Mouse (Mus musculus) brain, embryonic 14.5 days (tissue): ENCODE results near the gene Rassf5.

Experiments used
- CTCF ChIP-seq: fragments of 200-500 bp; IDR thresholded peaks from 2 replicates; pipeline ENCODE4 v1.5.1; 2012; ENCODE audit warnings: inconsistent platforms, mild to moderate bottlenecking, moderate library complexity, borderline replicate concordance; ENCODE audit not compliant: insufficient read depth, insufficient read length; ENCODE audit errors: extremely low read depth
- POLR2A ChIP-seq: fragments of 200-500 bp; IDR thresholded peaks from 2 replicates; pipeline ENCODE4 v1.6.1; 2012; ENCODE audit warnings: mild to moderate bottlenecking, inconsistent platforms, borderline replicate concordance; ENCODE audit not compliant: poor library complexity, insufficient read depth, insufficient read length, severe bottlenecking; ENCODE audit errors: extremely low read depth

DNA sequence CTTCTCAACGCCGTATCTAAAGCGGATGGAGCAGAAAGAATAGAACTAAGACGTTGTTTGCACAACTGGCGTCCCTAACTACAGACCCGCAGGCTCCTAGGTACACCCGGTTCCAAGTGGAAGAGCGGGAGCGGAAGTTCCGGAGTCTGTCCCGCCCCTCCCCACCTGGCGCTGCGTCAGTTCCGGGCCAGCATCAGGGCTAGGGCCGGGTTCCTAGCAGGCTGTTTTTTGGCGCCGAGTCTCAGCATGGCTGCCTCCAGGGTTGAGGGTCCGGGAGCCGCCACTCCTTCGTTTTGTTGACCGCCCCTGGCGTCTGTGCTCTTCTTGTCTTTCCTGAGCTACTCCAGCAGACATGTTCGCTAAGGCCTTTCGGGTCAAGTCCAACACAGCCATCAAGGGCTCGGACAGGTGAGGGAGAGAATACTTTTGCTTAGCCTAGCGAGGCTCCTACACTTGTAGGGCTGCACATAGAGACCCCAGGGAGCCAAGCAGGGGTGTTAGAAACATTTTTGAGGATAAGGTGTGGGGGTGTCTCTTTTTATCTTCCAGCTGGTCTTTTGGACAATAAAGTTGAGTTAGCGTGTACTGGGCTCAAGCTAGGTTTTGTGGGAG is 91.9 kb downstream of the Rassf5 start, which contains the start of gene Eif2d:
- TF ChIP-seq CTCF (no peak), POLR2A (peak; percentile 51; the same call in 1 of the 2 replicates)
